Mouse (Mus musculus): ENCODE results near the gene Slc27a1. TPM values are rescaled to one million over a fixed set of nuclear protein-coding genes. Genes with fewer than 3 reads are reported as not detected.
"Not testable (repeated sequence)": the region's sequence is repeated elsewhere in the genome, so short reads cannot be mapped to it uniquely, and the experiment has no call there.

Gene Slc27a1
- 78.5 and 81.9 TPM in 2 replicates for polyA plus RNA-seq (2015; fragmentation: Nextera tagmentation; extraction: Ambion mirVana)

DNA sequence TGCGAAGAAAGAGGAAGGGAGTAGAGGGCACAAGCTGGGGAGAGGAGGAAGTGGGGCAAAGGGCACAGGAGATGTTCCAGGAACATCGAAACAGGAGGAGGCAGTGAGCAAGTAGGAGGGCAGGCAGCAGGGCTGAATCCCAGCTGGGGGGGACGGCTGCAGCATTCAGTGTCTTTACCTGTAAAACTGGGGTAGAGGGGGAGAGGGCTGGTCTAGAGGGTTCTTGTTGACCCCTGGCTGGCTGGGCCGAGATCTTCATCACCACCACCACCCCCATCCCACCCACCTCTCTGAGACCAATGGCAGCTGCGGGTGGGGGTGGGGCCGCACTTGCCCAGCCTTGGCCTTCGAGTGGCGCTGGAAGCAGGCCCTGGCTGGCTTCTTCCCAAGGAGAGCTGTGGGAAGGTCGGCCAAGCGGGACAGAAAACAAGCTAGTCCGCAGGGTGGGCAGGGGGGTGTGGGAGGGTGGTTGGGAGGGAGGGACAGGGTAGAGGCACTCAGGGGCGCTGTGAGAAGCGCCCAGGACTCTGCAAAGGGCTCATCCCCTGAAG lies at the start of gene Slc27a1:
Gene Slc27a1, plus strand, starts transcription at position 496 of the 551 bp plus-strand sequence.
- Histone ChIP-seq H3K4me3 (peak within 1 kb of the TSS; percentile 56), H3K27ac (peak within 1 kb of the TSS; percentile 83), H3K4me1 (replicated peaks) (peaks cover 36% of the 10 kb centered on the region), H3K4me2 (peak within 1 kb of the TSS; percentile 81), H3K9me3 (0 out of 2 replicates have a peak, but pooled peaks cover 4% of the 10 kb centered on the region), H3K27me3 (peaks cover 44% of the 10 kb centered on the region), H3K36me3 (no peaks in the 10 kb centered on the region; the same call in 1 of the 2 replicates), H3K9ac (peak within 1 kb of the TSS; percentile 82)
- 0 out of 2 replicates have a peak, but pooled peaks have one; percentile 2 for ATAC-seq (ENCODE audit: low FRiP score)
- WGBS: 11% methylated on average over 13 of the region's 13 CpGs

DNA sequence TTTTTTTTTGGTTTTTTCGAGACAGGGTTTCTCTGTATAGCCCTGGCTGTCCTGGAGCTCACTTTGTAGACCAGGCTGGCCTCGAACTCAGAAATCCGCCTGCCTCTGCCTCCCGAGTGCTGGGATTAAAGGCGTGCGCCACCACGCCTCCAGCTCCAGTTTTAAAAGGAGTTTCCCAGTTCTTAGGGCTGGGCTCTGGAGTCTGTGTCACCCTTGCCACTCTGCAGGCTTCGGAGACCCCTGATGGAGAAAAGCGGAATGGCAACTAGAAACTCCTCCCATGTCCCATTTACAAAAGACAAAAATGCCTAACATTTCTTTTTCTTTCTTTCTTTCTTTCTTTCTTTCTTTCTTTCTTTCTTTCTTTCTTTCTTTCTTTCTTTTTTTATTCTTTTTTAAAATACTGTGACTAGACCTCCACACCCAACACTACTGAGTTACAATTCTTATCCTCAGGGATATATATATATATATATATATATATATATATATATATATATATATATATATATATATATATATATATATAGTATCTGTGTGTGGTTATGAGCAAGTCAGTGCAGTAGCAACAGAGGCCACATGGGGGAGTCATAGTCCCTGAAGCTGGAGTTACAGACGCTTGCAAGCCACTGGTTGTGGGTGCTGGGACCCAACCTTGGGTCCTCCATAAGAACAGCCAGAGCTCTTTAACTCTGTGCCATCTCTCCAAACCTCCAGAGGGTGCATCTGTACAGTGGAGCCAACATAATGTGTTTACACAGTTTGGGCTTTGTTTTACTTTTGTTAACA lies 49.5 kb upstream of the Slc27a1 start:
- H3K4me3 ChIP-seq; H3K9me3 ChIP-seq; H3K9ac ChIP-seq; H3K36me3 ChIP-seq; ATAC-seq (ENCODE audit: low FRiP score); H3K27ac ChIP-seq; H3K4me2 ChIP-seq: not testable (repeated sequence)
- Histone ChIP-seq H3K27me3 (peaks cover 24% of the 10 kb centered on the region), H3K4me1 (replicated peaks) (peaks cover 14% of the 10 kb centered on the region)
- 48% methylated on average over 9 of the region's 10 CpGs for WGBS

DNA sequence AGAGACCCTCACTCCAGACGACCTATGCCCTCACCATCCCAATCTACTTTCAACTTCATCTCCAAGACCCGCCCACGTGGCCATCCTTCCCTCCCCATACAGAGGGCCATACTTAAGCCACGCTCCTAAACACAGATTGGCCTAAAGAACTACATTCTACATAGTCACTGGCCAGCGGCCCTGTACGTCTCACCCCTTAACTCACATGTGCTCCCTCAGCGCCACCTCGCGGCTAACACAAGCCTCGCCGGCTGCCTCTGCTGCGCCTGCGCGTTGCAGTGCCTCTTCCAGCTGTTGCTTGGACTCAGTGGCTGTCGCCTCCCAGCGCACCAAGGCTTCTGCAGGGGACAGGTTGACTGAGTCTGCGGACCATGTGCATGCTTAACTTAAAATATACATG lies 47.0 kb upstream of the Slc27a1 start:
- no peak overlapping the region for H3K9ac ChIP-seq
- peak; percentile 82 for ATAC-seq (ENCODE audit: low FRiP score)
- H3K4me3 ChIP-seq: no peak overlapping the region
- no peak overlapping the region for H3K4me2 ChIP-seq
- H3K9me3 ChIP-seq: no peaks in the 10 kb centered on the region
- H3K36me3 ChIP-seq: no peaks in the 10 kb centered on the region
- H3K27ac ChIP-seq: no peak overlapping the region
- 5% methylated on average over 17 of the region's 17 CpGs for WGBS
- H3K4me1 ChIP-seq (replicated peaks): peaks cover 26% of the 10 kb centered on the region
- H3K27me3 ChIP-seq: peaks cover 48% of the 10 kb centered on the region

DNA sequence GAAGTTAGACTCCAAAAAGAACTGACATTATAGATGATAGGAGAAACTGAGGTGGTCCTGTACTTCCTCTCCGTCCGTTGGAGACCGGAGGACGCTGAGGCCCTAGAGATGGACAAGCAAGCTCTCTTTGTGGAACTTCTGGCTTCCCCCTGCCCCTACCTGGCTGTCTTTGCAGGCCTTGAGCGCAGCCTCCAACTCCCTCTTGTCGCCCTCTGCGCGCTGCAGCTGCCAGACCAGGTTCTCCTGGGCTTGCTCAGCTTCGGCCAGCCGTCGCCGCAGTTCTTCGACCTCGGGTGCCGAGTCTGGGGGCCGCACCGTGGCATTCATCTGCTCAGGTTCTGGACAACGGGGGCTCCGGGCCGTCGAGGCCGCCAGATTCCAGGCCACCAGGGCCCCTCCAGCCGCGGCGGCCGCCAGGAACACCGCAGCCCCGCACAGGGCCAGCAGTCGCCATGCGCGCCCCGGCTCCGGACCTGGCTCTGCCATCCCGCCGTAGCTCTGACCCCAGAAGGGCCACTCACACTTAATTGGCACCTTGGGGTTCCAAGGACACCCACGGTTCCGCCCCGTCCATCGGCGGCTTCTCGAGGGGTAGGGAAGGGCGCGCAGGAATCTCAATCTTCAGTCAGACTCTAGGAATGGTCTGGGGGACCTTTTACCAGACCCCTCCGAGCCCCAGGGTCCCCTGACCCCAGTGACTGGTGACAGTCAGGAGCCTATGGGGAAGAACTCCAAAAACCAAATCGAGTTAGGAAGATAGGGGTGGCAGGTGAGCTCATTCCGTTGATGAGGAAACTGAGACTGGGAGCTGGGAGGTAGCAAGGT lies 43.2 kb upstream of the Slc27a1 start, which contains the start of gene Ccdc194:
Gene Ccdc194, minus strand, starts transcription at position 486 of the 825 bp plus-strand sequence.
- H3K4me3 ChIP-seq: peak within 1 kb of the TSS; percentile 11; the same call in 1 of the 2 replicates
- peaks cover 70% of the 10 kb centered on the region for H3K27me3 ChIP-seq
- H3K36me3 ChIP-seq: no peaks in the 10 kb centered on the region
- H3K9ac ChIP-seq: no peak within 1 kb of the TSS
- no peak within 1 kb of the TSS for H3K27ac ChIP-seq
- peaks cover 17% of the 10 kb centered on the region for H3K4me1 ChIP-seq (replicated peaks)
- WGBS: 9% methylated on average over 46 of the region's 46 CpGs
- no peak within 1 kb of the TSS for H3K4me2 ChIP-seq
- ATAC-seq (ENCODE audit: low FRiP score): no peak
- H3K9me3 ChIP-seq: no peaks in the 10 kb centered on the region

DNA sequence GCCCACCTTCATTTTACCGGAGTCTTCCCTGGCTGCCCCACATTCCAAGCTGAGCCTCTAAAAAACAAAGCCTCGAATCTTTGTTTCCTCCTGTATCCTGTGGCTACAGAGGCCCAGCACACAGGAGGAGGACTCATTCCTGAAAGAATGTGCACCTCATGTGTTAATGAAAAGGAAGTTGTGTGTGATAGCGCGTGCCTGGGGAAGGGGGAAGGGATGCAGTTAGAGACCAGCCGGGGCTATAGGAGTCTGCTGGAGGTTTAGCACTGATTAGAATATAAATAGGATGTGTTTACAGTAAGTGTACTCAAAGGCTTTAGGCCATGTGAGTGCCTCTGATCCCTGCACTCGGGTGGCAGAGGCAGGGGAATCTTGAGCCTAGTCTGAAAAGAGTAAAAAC lies 42.4 kb upstream of the Slc27a1 start:
- Histone ChIP-seq H3K9ac (no peak overlapping the region), H3K27me3 (peaks cover 66% of the 10 kb centered on the region), H3K4me3 (no peak overlapping the region), H3K9me3 (no peaks in the 10 kb centered on the region), H3K27ac (no peak overlapping the region), H3K36me3 (no peaks in the 10 kb centered on the region), H3K4me1 (replicated peaks) (peaks cover 17% of the 10 kb centered on the region), H3K4me2 (no peak overlapping the region)
- ATAC-seq (ENCODE audit: low FRiP score): no peak
- WGBS: 7% methylated on average over 6 of the region's 6 CpGs

DNA sequence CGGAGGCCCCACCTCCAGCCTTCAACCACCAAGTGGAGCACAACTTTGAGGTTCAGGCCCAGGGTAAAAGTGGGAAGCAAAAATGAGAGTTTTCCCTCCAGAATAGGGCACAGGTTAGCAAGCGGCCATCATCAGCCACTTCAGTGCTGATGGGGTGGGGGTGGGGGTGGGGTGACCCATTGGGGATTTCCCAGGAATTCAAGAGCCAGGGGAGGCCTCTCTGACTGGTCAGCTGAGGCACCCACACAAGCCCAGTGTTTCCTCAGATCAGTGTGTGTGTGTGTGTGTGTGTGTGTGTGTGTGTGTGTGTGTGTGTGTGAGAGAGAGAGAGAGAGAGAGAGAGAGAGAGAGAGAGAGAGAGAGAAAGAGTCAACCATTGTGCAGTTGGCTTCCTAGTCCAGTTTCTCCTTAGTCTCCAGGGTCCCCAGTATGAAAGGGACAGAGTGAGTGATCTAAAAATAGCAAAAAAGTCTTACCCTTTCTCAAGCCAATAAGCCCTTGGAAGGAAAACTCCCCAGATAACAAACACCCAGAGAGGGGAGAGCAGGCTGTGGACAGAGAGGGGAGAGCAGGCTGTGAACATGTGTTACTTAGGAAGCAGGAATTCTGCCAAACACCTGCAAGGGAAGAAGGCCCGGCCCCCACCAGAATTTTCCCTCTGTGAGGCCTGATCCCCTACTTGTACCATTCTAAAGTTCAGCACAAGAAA lies 41.4 kb upstream of the Slc27a1 start:
- 42% methylated on average over 3 of the region's 3 CpGs for WGBS
- no peak overlapping the region for H3K4me3 ChIP-seq
- H3K9ac ChIP-seq: no peak overlapping the region
- no peaks in the 10 kb centered on the region for H3K9me3 ChIP-seq
- no peak for ATAC-seq (ENCODE audit: low FRiP score)
- no peak overlapping the region for H3K27ac ChIP-seq
- H3K4me1 ChIP-seq (replicated peaks): peaks cover 13% of the 10 kb centered on the region; the same call in 1 of the 2 replicates
- H3K27me3 ChIP-seq: peaks cover 63% of the 10 kb centered on the region
- H3K36me3 ChIP-seq: no peaks in the 10 kb centered on the region
- no peak overlapping the region for H3K4me2 ChIP-seq

DNA sequence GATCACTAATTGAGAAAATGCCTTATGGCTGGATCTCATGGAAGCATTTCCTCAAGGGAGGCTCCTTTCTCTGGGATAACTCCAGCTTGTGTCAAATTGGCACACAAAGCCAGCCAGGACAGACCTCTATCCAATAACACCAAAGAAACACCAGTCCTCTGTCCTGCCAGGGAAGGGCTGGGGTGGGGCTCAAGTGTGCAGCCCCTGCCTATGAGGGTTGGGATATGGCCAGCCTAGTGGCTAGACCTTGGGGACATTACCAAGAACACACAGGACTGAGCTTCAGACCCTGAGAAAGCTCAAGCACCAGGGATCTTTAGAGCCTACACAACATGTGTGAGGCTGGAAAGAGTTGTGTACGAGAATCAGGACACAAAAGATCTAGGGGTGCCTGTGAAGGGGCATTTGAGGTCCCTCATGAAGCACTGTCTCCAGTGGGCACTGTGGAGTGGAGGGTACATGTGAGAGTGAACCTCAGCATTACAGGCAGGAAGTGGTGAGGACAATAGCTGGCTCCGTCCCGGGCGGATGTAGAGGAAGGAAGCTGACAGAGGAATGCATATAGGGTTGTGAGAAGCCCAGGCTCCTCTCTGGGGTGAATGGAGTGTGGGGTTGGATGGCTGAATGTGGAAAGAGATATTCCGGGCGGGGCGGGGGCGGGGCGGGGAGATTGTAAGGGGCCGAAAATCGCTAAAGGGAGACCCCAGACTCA lies 40.2 kb upstream of the Slc27a1 start:
- Histone ChIP-seq H3K27ac (peak overlapping the region; percentile 55; the same call in 1 of the 2 replicates), H3K4me2 (no peak overlapping the region), H3K9me3 (no peaks in the 10 kb centered on the region), H3K36me3 (no peaks in the 10 kb centered on the region), H3K9ac (no peak overlapping the region), H3K27me3 (peaks cover 53% of the 10 kb centered on the region), H3K4me3 (no peak overlapping the region), H3K4me1 (replicated peaks) (peaks cover 13% of the 10 kb centered on the region; the same call in 1 of the 2 replicates)
- ATAC-seq (ENCODE audit: low FRiP score): no peak
- 83% methylated on average over 11 of the region's 11 CpGs for WGBS

DNA sequence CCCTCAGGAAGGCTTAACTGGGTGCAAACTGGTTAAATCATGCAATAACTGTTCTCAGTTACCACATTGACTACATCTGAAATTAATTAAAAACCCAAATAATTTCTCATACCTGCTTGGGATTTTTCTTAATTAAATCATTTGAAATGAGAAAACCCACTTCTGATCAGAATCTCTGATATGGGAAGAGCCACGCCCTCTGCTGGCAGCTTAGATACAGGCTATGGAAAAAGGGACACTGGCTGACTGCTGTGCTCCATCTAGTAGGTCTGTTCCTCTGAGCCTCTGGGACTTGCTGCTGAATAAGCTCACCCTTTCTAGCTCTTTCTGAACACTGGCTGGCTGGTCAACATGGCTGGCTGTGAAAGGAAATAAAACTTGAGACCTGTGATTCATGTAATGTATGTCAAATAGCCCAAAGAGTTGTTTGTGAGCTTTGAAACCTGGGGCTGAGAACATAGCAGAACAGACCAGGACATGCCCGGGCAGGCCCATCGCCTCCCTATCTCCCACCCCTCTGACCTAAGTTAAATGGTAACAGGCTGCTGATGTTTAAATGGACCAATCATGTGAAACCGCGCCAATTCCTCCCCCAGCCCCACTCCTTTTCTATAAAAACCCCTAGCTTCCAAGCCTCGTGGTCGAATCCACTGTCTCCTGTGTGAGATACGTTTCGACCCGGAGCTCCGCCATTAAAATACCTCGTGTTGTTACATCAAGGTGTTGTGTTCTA lies 37.8 kb upstream of the Slc27a1 start:
- not testable (repeated sequence) for H3K4me2 ChIP-seq; H3K36me3 ChIP-seq; H3K9ac ChIP-seq; ATAC-seq (ENCODE audit: low FRiP score); H3K4me1 ChIP-seq (replicated peaks); H3K4me3 ChIP-seq; H3K27ac ChIP-seq; H3K9me3 ChIP-seq
- peaks cover 32% of the 10 kb centered on the region for H3K27me3 ChIP-seq
- WGBS: 67% methylated on average over 7 of the region's 12 CpGs

DNA sequence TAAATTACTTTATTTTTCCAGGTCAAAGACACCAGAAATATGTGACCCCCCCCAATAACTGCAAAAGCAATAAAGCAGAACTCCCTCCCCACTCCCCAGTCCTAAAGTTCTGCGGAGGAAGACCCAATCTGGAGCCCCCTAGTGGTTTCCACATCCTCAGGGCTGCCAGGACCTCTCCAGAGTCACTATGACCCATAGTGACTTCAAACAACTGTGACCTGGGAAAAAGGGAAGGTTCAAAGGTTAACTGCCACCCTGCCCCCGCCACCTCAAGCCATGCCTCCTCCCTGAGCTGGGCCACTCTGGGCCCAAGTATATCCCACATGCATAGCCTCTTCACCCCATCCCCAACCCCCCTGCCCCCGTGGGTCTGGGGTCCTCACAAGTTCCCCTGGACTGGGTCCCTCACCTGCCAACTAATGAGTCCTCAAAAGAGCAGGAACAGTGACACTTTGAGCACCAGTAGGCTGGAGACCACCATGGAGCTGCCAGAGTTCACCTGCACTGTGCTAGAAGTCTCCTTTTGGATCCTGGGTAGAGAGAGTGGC lies 34.3 kb upstream of the Slc27a1 start:
- WGBS: 34% methylated on average over 3 of the region's 3 CpGs
- ATAC-seq (ENCODE audit: low FRiP score): no peak
- no peak overlapping the region for H3K4me2 ChIP-seq
- no peaks in the 10 kb centered on the region for H3K9me3 ChIP-seq
- H3K27me3 ChIP-seq: peaks cover 34% of the 10 kb centered on the region
- H3K27ac ChIP-seq: no peak overlapping the region
- H3K9ac ChIP-seq: no peak overlapping the region
- no peaks in the 10 kb centered on the region for H3K36me3 ChIP-seq
- no peak overlapping the region for H3K4me3 ChIP-seq
- peaks cover 10% of the 10 kb centered on the region for H3K4me1 ChIP-seq (replicated peaks)

DNA sequence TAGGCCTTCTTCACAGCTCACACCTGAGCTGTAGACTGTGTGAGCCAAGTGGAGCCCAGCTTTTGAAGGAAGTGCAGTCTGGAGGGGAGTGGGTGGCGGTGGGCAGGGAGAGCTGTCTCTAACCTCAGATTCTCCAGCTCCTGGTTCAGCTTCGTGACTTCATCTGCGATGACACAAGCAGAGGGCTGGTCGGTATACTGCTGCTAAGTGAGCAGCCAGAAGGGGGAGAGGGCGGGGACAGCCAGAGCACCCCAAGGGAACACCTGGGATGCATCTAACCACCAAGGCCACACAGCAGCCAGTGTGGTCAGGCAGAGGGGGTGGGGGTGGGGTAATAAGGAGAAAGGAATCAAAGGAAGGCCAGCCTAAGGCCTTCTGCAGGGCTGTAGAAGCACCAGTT lies 33.0 kb upstream of the Slc27a1 start:
- Histone ChIP-seq H3K4me1 (replicated peaks) (peaks cover 10% of the 10 kb centered on the region), H3K9me3 (no peaks in the 10 kb centered on the region), H3K4me2 (no peak overlapping the region), H3K9ac (no peak overlapping the region), H3K36me3 (no peaks in the 10 kb centered on the region), H3K27me3 (peaks cover 34% of the 10 kb centered on the region), H3K27ac (no peak overlapping the region), H3K4me3 (no peak overlapping the region)
- no peak for ATAC-seq (ENCODE audit: low FRiP score)
- 68% methylated on average over 5 of the region's 5 CpGs for WGBS

Measured in hindbrain, embryonic 13.5 days (tissue).